In the genomic region with DNA sequence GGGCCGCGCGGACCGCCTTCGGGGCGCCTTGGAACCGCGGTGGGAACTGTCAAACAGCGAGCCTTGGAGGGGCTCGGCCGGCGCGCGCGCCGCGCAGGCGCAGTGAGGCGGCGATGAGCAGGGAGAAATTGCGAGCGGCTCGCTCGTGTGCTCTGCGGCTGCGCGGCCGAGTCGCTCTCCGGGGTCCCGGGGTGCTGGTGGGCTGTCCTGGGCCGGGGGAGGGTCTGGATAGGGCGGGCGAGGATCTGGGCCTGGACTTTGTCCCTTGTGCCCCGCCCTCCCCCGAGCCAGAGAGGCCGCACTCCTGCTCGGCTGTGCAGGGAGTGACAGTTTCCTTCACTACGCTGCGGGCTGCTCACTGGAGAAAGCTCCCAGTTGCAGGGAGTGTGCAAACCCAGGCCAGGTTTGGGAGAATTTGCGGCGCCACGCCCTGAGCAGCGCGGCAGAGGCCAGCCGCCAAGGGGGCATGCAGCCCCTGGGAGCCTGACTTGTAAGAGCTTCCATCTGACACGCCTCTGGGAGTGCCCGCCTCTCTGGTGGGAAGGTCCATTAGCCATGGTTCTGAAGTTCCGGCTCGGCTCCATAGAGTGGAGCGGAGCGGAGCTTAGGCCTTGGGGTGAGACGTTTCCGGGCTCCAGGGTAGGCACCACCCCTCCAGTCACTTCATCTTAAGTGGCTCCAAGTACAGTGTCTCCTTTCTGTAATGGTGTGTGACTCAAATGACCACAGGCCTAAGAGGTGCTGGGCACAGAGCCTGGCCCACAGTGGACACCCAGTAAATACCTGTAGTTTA, we compare ENCODE assay signal across 7 mouse cellular contexts. TPM values are rescaled to one million over a fixed set of nuclear protein-coding genes. Genes with fewer than 3 reads are reported as not detected.
DNase-seq lines count a peak whose midpoint lies in the region; ATAC-seq lines count a peak whose summit lies in the region.

No protein-coding gene starts in this region.

- H3K4me3 ChIP-seq in hindbrain, embryonic 11.5 days (ENCODE audit: low read depth, low read length), result peak overlapping the region; percentile 70

- H3K36me3 ChIP-seq in hindbrain, embryonic 11.5 days (ENCODE audit: control insufficient read depth, insufficient read depth, low read length), result 0 out of 2 replicates have a peak, but pooled peaks cover 4% of the 10 kb centered on the region

- no peaks in the 10 kb centered on the region; the same call in 1 of the 2 replicates for H3K4me1 ChIP-seq in hindbrain, embryonic 11.5 days (replicated peaks; ENCODE audit: control insufficient read depth, insufficient read depth, low read length)

- under 1% methylated on average over 39 of the region's 54 CpGs for WGBS in hindbrain, embryonic 11.5 days

- H3K9ac ChIP-seq in hindbrain, embryonic 11.5 days (ENCODE audit: low read depth, low read length), result peak overlapping the region; percentile 64

- peak; percentile 9 for ATAC-seq in activated CD4-positive, CD25-positive, alpha-beta regulatory T cell, adult 4 months
- ATAC-seq in hindbrain, embryonic 11.5 days (ENCODE audit: low FRiP score), result peak; percentile 87
- peak; percentile 11; the same call in 1 of the 2 replicates for ATAC-seq in megakaryocyte, adult 5-6 weeks (ENCODE audit: poor library complexity, severe bottlenecking)

- H3K9me3 ChIP-seq in hindbrain, embryonic 11.5 days (ENCODE audit: control insufficient read depth, low read length), result no peaks in the 10 kb centered on the region

- peak overlapping the region; percentile 97 for H3K4me2 ChIP-seq in hindbrain, embryonic 11.5 days (replicated peaks; ENCODE audit: low read depth, low read length)

- H3K27ac ChIP-seq in hindbrain, embryonic 11.5 days (ENCODE audit: low read depth, low read length), result peak overlapping the region; percentile 81

- no peaks in the 10 kb centered on the region for H3K27me3 ChIP-seq in hindbrain, embryonic 11.5 days (ENCODE audit: control insufficient read depth, insufficient read depth, low read length)

- peak; percentile 63 for DNase-seq in cerebellum, adult 8-10 months
- DNase-seq in forelimb bud, embryonic 11.5 days (ENCODE audit: low read depth, low spot score), result peak; percentile 88
- peak; percentile 94 for DNase-seq in hindbrain, embryonic 11.5 days (ENCODE audit: low spot score)
- peak; percentile 37 to 51 for DNase-seq in layer of hippocampus, postnatal 25 days (ENCODE audit: extremely low spot score in 1 of 2, low spot score in 1 of 2)
- DNase-seq in spleen, adult 12 weeks (ENCODE audit: low spot score), result peak; percentile 35

RNA-seq across cellular contexts. Expression of a gene that starts 0.7 kb away (rescaled TPM):
- polyA plus RNA-seq in activated CD4-positive, CD25-positive, alpha-beta regulatory T cell, adult 4 months (2017; shearing (Covaris generic)), result 10 to 100 TPM; 15.3 to 18.3 TPM
- 41.9 and 44.5 TPM in 2 replicates for polyA plus RNA-seq in hindbrain, embryonic 11.5 days (2014; fragmentation: Nextera tagmentation; extraction: Ambion mirVana)
- total RNA-seq in layer of hippocampus, postnatal 25 days (2021), result 10 to 100 TPM; 25.1 to 27.5 TPM
- 5.3 and 6.0 TPM in 2 replicates for total RNA-seq in megakaryocyte, adult 5-6 weeks (2015)
- 11.5 and 16.8 TPM in 2 replicates for total RNA-seq in megakaryocyte, adult 5-6 weeks (2017)

RNA-seq across cellular contexts. Expression of a gene that starts 22.8 kb away (rescaled TPM):
- 1 to 10 TPM; 2.9 to 3.5 TPM for polyA plus RNA-seq in activated CD4-positive, CD25-positive, alpha-beta regulatory T cell, adult 4 months (2017; shearing (Covaris generic))
- polyA plus RNA-seq in hindbrain, embryonic 11.5 days (2014; fragmentation: Nextera tagmentation; extraction: Ambion mirVana), result 21.5 and 27.5 TPM in 2 replicates
- 10 to 100 TPM; 49.6 to 51.1 TPM for total RNA-seq in layer of hippocampus, postnatal 25 days (2021)
- 26.2 and 29.6 TPM in 2 replicates for total RNA-seq in megakaryocyte, adult 5-6 weeks (2015)
- total RNA-seq in megakaryocyte, adult 5-6 weeks (2017), result 13.9 and 14.2 TPM in 2 replicates

RNA-seq across cellular contexts. Expression of a gene that starts 23.1 kb away (rescaled TPM):
- 10 to 100 TPM; 46.4 to 73.2 TPM for polyA plus RNA-seq in activated CD4-positive, CD25-positive, alpha-beta regulatory T cell, adult 4 months (2017; shearing (Covaris generic))
- 55.4 and 62.8 TPM in 2 replicates for polyA plus RNA-seq in hindbrain, embryonic 11.5 days (2014; fragmentation: Nextera tagmentation; extraction: Ambion mirVana)
- total RNA-seq in layer of hippocampus, postnatal 25 days (2021), result 100 to 1,000 TPM; 163 to 169 TPM
- total RNA-seq in megakaryocyte, adult 5-6 weeks (2015), result 68.9 and 69.0 TPM in 2 replicates
- 44.3 and 45.9 TPM in 2 replicates for total RNA-seq in megakaryocyte, adult 5-6 weeks (2017)

RNA-seq across cellular contexts. Expression of a gene that starts 28.7 kb away (rescaled TPM):
- 1 to 10 TPM; 1.3 to 7.4 TPM for polyA plus RNA-seq in activated CD4-positive, CD25-positive, alpha-beta regulatory T cell, adult 4 months (2017; shearing (Covaris generic))
- 13.9 and 18.6 TPM in 2 replicates for polyA plus RNA-seq in hindbrain, embryonic 11.5 days (2014; fragmentation: Nextera tagmentation; extraction: Ambion mirVana)
- total RNA-seq in layer of hippocampus, postnatal 25 days (2021), result 100 to 1,000 TPM; 102 to 110 TPM
- total RNA-seq in megakaryocyte, adult 5-6 weeks (2015), result 2.0 and 2.1 TPM in 2 replicates
- 2.7 and 5.2 TPM in 2 replicates for total RNA-seq in megakaryocyte, adult 5-6 weeks (2017)

RNA-seq across cellular contexts. Expression of a gene that starts 33.6 kb away (rescaled TPM):
- polyA plus RNA-seq in activated CD4-positive, CD25-positive, alpha-beta regulatory T cell, adult 4 months (2017; shearing (Covaris generic)), result 100 to 1,000 TPM in 1 of 2 experiments, 10 to 100 TPM in 1; 80.5 to 105 TPM
- polyA plus RNA-seq in hindbrain, embryonic 11.5 days (2014; fragmentation: Nextera tagmentation; extraction: Ambion mirVana), result 42.6 and 48.5 TPM in 2 replicates
- total RNA-seq in layer of hippocampus, postnatal 25 days (2021), result 100 to 1,000 TPM; 249 to 278 TPM
- 14.9 and 16.5 TPM in 2 replicates for total RNA-seq in megakaryocyte, adult 5-6 weeks (2015)
- 20.4 and 24.3 TPM in 2 replicates for total RNA-seq in megakaryocyte, adult 5-6 weeks (2017)

Comparison
In these comparisons a context has a peak if more than half of its experiments do, and no peak if none do; other contexts are left out.
1. Peak in every context shown above with its lines: DNase-seq, ATAC-seq, H3K4me3 ChIP-seq and H3K27ac ChIP-seq.
2. ATAC-seq: peak in every context shown above with its lines; median percentile 87 in hindbrain, embryonic 11.5 days; 11 in megakaryocyte, adult 5-6 weeks; 9 in activated CD4-positive, CD25-positive, alpha-beta regulatory T cell, adult 4 months.
3. DNase-seq: peak in every context shown above with its lines; median percentile 94 in hindbrain, embryonic 11.5 days; 88 in forelimb bud, embryonic 11.5 days; 63 in cerebellum, adult 8-10 months; 44 in layer of hippocampus, postnatal 25 days; 35 in spleen, adult 12 weeks.